In genomic region chr8:35224925-35225244, GRCm38 (mm10) we compare ENCODE assay signal across 21 mouse cellular contexts.
"Had no signal": no experiment of that assay in that cellular context is flagged by ENCODE, and none has a peak within 500 bp of the region (broad histone marks: within the 10 kb centered on the region; RNA-seq: fewer than 3 reads in every experiment).

No protein-coding gene starts in this region.

- H3K4me2 ChIP-seq: kidney, embryonic 15.5 days; limb, embryonic 13.5 days; liver, embryonic 12.5 days; liver, embryonic 15.5 days; midbrain, embryonic 12.5 days; midbrain, embryonic 15.5 days; neural tube, embryonic 12.5 days; neural tube, embryonic 15.5 days had no signal

- H3K27me3 ChIP-seq: kidney, embryonic 15.5 days; limb, embryonic 13.5 days; liver, embryonic 12.5 days; liver, embryonic 15.5 days; midbrain, embryonic 12.5 days; midbrain, embryonic 15.5 days; neural tube, embryonic 12.5 days; neural tube, embryonic 15.5 days had no signal

- H3K9me3 ChIP-seq: kidney, embryonic 15.5 days; limb, embryonic 10.5 days; limb, embryonic 13.5 days; liver, embryonic 12.5 days; liver, embryonic 15.5 days; midbrain, embryonic 12.5 days; midbrain, embryonic 15.5 days; neural tube, embryonic 12.5 days; neural tube, embryonic 15.5 days had no signal

- H3K27ac ChIP-seq: kidney, embryonic 15.5 days; layer of hippocampus, adult 2 months; limb, embryonic 10.5 days; limb, embryonic 13.5 days; liver, embryonic 12.5 days; liver, embryonic 15.5 days; macrophage; midbrain, embryonic 12.5 days; midbrain, embryonic 15.5 days; neural tube, embryonic 12.5 days; neural tube, embryonic 15.5 days had no signal

- H3K4me3 ChIP-seq: kidney, embryonic 15.5 days; layer of hippocampus, adult 2 months; limb, embryonic 10.5 days; limb, embryonic 13.5 days; liver, embryonic 12.5 days; liver, embryonic 15.5 days; midbrain, embryonic 12.5 days; midbrain, embryonic 15.5 days; neural tube, embryonic 12.5 days; neural tube, embryonic 15.5 days had no signal

- H3K9ac ChIP-seq: kidney, embryonic 15.5 days; limb, embryonic 13.5 days; liver, embryonic 12.5 days; liver, embryonic 15.5 days; midbrain, embryonic 12.5 days; midbrain, embryonic 15.5 days; neural tube, embryonic 12.5 days; neural tube, embryonic 15.5 days had no signal

- H3K36me3 ChIP-seq: kidney, embryonic 15.5 days; limb, embryonic 10.5 days; limb, embryonic 13.5 days; liver, embryonic 12.5 days; liver, embryonic 15.5 days; midbrain, embryonic 12.5 days; midbrain, embryonic 15.5 days; neural tube, embryonic 12.5 days; neural tube, embryonic 15.5 days had no signal

- ATAC-seq: liver, embryonic 12.5 days; midbrain, embryonic 15.5 days had no signal

- DNase-seq: kidney, adult 11 months; kidney, adult 8-10 months; kidney, postnatal 25 days; layer of hippocampus, adult 9-11 months; liver; lung, postnatal 10 days; retina, postnatal 1 day; right cerebral cortex, postnatal 25 days; spleen, adult 18-20 months; thymus, postnatal 25 days had no signal

- H3K4me1 ChIP-seq: liver, embryonic 12.5 days; liver, embryonic 15.5 days; midbrain, embryonic 12.5 days; midbrain, embryonic 15.5 days; neural tube, embryonic 12.5 days had no signal
